Mouse (Mus musculus): ENCODE measurements around the gene Chp2.
"Not testable (repeated sequence)": the region's sequence is repeated elsewhere in the genome, so short reads cannot be mapped to it uniquely, and the experiment has no call there.

Chp2 gene

DNA sequence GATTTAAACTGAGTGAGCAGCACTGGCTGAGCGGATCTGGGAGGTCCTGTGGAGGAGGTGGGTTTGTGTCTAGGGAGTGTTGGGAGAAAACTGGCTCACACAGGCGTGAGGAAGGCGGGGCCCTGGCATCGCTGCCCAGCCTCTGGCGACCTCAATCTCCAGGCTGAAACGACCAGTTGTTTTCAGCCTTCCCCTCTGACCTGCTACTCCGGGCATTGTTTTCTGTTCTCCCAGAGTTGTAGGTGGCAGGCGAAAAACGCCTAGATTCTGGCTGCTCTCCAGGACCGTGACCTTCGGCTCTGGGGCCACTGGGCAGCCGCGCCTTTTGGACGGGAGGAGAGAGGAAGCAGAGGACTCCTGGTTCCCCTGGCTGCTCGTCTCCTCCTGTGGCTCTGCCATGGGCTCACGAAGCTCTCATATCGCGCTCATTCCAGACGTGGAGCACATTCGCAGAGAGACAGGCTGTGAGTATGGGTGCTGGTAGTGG, at the start of gene Chp2:
Chp2 (plus strand) TSS at position 182 of the 487 bp plus-strand sequence.
- DNase-seq, result no peak

DNA sequence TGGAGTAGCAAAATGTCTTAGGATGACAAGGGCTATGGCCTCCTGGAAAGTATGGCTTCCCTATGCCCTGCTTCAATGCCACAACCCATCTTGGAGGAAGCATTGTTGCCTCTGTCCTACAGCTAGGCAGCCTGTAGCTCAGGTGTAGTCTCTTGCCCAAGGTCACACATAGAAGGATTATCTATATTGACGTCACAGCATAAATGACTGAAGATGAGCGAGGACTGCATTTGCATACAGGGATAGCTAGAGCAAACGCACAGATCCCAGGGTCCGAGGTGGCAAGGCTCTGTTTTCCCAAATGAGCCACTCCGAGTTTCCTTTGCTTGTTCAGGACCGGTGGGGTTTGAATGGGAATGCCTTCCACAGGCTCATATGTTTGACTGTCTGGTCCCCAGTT, 48.6 kb upstream of the Chp2 start:
- no peak for DNase-seq

DNA sequence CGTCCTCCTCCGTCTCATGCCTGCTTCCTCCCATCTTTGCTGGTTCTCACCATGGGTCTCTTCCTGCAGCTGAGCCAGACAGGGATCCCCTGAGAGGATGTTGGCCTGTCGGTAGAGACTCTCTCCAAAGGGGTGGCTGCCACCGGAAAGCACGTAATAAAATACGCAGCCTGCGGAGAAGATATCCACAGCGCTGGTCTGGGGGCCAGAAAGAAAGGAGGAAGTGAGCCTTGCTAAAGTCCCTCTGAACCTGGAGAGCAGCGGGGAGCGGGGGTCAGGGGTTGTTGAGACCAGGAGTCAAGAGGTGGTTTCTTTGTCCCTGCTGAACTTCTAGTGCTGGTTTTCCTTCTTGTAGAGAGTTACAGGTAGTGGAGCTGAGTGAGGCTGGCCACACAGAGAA, 47.7 kb upstream of the Chp2 start:
- no peak for DNase-seq

DNA sequence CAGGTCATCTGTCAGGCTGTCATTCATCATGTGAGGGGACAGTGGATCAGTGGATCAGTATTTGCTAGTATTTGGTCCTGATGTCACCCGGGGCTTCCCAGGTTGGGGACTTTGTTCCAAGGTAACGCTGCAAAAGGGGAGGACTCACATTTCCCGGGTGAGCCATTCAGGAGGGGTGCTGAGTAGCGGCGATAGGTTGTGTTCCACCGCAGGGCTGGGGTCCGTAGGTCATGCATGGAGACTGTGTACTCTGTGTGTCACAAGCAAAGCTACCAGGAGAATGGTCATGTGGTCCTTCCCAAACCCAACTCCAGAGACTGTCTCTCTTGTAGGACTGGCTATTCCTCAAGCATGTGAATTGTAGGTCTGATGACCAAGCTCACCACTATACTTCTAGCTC, 38.6 kb upstream of the Chp2 start:
- no peak for DNase-seq

DNA sequence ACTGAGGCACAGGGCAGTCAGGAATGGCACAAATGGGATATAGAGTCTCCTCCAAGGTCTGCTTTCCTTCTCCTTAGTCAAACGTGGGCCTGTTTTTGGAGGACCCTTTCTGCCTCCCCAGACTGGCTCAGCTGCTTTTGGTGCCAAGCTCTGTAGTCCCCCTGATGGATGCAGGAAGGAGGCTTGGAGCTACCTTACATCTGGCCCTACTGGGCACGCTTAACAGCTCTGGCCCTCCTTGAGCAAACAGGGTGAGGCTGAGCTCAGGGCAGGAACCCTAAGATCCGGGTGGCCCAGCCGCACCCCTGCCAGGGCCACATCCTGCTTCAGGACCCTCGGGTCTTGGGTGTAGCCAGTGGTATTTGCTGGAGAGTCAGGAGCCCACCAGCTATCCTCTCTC, 34.7 kb upstream of the Chp2 start:
- DNase-seq, result no peak

DNA sequence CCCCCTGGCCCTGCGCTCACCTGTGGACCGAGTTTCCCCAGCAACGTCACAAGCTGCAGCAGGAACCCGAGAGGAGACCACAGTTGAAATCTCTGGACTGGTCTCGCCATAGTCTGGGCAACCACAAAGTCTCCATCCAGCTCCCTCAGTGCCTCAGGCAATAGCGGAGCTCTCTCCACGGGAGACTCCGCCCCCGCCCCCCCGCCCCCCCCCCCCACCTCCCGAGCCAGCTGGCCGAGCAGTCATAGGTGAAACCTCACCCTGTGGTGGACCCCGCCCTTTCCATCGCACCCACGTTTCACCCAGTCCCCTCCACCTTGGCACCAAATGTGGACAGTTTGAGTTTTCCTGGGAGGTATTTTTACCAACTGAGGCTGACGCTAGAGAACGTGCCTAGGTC, 33.3 kb upstream of the Chp2 start, which contains the start of gene Ern2:
Ern2 (minus strand) TSS at position 165 of the 400 bp plus-strand sequence.
- no peak for DNase-seq

DNA sequence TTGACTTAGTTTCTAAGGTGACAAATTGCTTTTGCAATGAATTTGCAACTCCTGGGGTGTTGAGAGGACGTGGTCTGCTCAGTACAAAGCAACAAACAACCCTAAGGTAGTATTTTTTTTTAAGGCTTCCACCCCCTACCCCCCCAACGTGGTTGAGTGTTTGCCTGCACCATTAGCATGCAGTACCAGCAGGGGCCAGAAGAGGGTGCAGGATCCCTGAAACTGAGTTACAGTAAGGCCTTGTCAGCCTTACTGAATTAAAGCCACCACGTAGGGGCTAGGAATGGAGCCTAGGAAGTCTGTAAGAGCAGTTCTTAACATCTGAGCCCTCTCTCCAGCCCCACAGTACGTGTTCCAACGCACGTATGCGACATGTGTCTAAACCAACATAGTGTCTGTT, 29.8 kb upstream of the Chp2 start:
- DNase-seq, result no peak

DNA sequence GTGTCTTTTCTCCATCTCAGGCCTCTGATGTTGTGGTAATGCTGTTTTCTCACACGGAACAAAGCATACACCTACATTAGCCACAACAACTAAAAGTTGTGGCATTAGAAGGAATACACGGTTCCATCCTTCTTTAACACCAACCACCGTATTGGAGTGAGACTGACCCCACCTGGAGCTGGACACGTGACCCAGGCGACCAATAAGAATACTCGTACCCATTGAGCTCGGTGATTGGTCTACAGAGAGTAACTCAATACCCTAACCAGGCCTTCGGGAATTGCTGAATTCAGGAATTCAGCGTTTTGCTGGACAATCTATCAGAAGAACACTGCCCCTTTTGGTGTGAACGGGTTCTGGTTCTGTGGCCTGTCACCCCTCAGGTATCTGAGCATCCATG, 28.2 kb upstream of the Chp2 start:
- no peak for DNase-seq

DNA sequence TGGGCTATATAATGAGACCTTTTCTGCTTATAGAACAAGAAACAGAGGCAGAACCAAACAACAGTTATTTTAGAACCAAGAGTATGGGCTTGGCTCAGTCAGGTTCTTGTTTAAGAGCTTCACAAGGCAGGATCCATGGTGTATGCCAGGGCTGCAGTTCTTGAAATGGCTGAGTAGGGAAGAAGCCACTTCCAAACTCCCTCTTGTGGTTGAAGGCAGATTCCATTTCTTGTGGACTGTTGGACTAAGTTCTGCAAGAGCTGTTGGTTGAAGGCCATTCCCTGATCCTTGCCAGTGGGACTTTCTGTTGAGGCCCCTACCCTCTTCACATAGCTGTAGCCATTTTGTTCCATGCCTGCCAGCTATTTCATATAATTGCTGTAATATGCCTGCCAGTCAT, 25.4 kb upstream of the Chp2 start:
- no peak for DNase-seq

DNA sequence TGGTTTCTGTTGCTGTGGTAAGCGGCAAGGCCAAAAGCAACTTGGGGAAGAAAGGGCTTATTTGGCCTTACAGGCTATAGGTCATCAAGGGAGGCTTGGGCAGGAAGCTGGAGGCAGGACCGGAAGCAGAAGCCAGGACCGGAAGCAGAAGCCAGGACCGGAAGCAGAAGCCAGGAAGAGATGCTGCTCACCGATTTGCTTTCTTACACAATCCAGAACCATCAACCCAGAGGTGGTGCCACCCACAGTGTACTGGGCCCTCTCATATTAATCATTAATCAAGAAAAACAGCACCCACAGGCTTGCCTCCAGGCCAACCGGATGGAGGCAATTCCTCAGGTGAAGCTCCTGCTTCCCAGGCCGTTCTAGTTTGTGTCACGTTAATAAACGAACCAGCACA, 22.5 kb upstream of the Chp2 start:
- no peak for DNase-seq

DNA sequence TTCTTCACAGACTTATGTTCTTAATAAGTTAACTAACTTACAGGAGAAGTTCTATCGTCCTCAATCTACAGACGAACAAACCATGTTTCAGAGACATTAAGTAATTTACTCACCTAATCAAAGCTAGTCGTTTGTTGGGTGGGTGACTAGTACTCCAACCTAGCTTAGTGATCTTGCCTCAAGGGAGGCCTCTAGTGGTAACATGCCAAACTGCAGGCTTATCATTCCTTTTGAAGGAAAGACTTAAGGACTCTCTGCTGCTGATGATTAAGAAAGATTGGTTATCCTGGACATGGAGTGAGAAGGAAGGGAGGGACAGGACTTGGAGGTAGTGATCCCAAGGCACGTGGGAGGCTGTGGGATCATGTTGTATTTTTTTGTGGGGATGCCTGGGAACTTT, 22.0 kb upstream of the Chp2 start:
- DNase-seq, result peak; percentile 48

DNA sequence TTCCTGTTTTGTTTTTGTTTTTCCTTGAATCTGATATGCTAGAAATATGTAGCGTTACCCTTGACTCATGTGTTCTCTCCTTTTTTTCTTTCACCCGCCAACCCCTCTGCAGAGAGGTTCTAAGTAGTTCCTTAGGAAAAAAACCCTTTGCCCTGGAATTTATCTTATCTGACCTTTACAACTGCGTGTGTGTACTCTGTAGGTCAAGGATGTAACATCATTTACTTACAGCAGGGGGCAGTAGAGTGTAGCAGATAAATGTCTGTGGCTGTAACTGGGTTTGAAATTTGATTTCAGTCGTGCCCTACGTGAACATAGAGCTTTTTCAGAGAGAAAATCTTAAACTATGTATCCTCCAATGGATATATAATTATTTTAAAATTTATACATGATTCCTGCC, 20.0 kb upstream of the Chp2 start:
- DNase-seq, result peak; percentile 42

DNA sequence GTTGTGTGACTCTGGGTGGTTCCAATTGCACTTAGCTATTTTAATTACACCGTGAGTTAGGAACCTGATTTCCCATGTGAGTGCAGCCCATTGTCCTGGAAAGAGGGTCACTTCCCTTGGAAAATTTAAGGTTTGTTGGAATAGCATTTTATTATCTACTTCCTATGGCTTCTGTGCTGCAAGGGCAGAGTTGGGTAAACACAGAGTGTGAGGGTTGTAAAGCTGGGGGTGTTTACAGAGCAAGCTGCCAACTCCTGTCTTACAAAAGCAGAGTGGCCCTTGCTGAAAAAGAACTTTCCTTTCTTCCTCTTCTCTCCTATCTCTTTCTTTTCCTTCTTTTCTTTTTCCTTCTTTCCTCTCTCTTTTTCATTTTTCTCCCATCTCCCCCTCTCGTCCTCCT, 15.4 kb upstream of the Chp2 start:
- no peak for DNase-seq

DNA sequence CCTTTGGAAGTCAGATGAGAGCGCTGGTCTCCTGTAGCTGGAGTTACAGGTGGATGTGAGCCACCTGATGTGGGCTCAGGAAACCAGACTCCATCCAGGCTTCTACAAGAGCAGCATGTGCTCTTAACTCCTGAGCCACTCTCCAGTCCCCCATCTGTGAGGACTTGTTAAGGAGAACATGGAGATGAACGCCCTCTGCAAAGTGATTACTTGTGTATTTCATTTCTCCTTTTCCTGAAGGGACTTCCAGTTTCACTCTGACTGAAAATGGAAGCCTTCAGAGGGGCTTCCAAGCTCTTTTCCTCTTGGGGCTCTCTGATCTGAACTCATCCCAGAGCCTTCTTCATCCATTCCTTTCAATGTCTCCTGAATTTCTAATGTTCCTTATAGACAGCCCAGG, 13.2 kb upstream of the Chp2 start:
- DNase-seq, result no peak

DNA sequence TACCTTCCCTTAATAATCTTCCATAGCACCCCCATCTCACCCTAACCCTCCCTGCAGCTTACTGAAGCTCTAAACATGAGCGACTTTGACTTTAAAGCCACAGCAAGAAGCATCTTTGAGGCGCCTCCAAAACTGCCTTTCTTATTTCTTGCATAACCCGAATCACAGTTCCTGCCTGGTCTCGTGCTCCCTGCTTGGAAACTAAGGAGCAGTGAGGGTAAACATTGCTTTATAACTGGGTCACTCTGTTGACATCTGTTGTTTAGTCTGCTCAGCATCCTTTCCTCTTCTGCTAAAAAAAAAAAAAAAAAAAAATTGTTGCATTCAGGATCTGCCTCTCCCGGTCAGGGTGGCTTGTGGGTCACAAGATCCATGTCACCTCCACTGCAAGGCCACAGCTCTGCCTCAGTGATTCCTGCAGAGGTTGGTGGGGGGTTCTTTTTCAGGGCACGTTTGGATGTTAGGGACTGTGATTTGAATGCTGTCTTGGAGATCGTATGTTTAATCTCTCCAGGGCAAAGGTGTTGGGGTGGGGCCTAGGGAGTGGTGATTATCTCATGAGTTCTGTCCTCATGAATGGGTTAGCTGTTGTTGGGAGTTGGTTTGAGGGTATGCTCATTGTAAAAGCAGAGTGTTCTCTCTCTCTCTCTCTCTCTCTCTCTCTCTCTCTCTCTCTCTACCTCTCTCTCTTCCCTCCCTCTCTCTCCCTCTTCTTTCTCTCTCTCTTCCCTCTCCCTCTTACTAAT, 10.8 kb upstream of the Chp2 start:
- DNase-seq, result no peak

DNA sequence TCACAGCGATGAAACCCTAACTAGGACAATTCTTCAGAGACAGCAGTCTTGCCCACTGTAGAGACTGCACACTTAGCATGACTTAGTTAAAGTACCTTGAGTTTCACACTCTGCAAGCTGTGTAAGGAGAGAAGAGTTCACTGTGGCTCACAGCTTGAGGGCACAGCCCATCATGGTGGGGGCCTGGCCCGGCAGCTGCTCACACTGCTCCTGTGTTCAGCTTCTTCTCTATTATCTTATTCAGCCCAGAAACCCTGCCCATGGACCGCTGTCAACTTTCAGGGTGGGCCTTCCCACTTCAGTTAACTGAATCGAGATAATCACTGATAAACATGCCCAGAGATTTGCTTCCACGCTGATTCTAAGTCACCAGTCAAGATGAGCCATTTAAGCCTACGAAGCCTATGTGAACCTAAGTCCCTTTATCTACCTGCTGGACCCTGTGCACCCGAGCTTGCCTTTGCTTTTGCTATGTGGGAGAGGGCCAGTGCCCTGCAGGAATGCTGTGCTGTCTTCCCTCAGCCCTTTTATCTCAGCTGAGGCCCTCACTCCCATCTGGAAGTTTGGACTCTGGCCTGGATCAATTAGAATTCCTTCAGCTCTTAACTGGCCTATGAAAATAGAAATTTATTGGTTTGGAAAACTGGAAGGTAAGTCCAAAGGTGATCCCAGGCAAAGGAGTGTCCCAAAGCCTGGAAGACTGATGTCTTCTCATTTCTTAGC, 6.9 kb downstream of the Chp2 start:
- DNase-seq, result no peak

DNA sequence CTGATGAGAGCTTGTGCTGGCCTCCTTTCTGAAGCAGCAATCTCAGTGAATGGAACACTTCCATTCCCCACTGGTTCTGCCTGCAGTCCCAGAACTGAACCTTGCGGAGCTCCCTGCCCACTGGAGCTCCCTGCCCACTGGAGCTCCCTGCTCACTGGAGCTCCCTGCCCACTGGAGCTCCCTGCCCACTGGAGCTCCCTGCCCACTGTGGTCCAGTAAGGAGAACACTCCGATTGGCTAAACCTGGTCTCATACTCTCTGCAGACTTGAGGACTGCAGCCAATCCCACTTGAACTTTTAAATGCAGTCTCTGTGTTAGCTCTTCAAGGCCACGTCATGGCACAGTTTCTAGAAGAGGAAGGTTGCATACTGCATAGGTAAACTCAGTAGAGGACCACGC, 7.4 kb downstream of the Chp2 start:
- no peak for DNase-seq

DNA sequence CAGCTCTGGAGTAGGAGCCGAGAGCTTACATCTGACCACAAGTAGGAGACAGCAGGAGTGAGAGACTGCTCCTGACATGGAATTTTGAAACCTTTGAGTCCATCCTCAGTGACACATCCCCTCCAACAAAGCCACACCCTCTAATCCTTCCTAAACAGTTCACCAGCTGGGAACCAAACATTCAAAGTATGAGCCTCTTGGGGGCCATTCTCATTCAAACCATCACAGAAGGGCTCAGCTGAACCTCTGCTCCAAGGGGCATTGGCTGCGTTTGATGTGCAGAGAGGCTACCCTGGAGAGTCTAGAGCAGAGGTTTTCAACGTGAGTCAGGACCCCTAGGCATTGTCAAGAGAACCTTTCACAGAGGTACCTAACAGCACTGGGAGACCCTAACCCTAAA, 10.0 kb downstream of the Chp2 start:
- DNase-seq, result no peak

DNA sequence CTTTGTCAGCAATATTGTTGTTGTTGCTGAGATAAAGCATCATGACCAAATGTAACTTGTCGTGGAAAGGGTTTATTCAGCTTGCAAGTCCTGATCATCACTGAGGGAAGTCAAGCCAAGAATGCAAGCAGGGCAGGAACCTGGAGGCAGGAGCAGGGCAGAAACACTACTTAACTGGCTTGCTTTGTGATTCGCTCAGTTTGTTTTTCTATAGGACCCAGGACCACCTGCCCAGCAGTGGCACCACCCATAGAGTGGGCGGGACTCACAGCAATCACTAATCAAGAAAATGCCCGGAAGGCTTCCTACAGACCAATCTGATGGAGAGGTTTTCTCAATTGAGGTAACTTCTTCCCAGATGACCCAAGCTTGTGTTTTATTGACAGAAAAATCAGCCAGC, 10.6 kb downstream of the Chp2 start:
- DNase-seq, result no peak

DNA sequence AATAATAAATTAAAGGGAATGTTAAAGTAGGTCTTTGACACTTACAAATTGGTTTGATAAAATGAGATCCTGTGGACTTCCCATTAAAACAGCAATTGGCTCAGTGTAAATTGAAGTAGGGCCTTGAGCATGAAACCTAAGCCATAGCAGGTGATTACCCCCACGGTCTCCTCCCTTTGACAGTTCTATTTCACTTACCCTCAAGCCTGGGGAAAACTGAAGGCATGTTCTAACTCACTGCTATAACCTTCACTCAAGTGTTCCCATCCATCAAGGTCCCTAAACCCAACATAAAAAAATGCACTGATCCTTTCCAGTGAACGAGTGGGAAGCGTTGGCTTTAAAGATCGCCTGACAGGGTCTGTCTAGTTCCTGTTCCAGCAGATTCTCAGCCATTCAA, 11.6 kb downstream of the Chp2 start:
- no peak for DNase-seq

DNA sequence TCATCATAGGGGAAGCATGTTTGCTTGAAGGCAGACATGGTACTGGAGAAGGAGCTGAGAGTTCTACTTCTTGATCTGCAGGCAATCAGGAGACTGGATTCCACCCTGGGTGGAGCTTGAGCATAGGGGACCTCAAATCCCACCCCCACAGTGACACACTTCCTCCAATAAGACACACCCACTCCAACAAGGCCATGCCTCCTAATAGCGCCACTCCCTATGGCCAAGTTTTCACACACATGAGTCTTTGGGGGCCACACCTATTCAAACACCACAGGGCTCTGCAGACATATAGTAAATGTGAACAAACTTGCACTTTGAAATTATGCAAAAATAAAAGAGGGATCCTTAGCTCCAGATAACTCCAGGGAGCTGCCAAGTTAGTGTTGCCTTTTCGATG, 19.6 kb downstream of the Chp2 start:
- DNase-seq, result no peak

DNA sequence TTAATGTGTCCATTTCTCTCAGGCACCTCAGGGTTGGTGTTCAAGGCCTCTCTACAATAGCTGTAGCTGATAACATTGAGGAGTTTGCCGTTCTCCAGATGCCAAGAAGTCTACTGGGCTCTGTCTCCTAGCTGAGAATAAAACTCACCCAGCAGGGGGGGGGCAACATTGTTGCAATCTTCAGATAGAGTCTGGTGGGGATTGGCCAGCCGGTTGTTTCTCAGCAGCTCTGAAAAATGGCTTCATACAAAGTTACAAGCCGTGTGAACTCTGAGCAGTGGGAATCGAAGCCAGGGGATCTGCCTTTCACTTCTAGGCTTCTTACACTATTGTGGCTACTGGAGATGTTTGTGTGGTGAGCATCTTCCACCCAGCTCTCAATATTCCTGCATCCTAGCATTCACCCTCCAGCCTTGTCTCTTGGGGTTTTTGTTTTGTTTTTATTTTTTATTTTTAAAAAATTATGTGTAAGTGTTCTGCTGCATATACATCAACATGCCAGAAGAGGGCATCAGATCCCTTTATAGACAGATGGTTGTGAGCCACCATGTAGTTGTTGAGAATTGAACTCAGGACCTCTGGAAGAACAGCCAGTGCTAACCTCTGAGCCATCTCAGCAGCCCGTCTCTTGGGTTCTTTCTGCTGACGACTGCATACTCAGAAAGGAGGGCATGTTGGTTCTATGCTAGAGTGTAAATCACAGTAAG, 21.3 kb downstream of the Chp2 start:
- DNase-seq, result no peak

DNA sequence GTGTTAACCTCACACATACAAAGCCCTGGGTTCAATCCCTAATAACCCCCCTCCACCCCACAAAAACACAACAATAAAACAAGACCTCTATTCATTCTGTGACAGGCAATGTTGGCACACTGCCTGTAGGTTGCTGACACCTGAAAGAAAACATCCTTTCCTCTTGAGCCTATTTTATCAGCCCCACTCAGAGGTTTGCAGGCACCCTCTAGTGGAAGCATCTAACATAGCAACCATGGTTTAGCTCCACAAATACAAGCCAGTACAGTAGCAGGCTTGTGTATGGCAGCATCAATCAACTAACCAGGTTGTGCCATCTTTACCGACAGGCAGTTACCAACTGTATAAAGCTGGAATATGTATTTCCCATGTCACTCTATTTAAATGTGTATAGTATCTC, 23.0 kb downstream of the Chp2 start:
- DNase-seq, result peak; percentile 66

DNA sequence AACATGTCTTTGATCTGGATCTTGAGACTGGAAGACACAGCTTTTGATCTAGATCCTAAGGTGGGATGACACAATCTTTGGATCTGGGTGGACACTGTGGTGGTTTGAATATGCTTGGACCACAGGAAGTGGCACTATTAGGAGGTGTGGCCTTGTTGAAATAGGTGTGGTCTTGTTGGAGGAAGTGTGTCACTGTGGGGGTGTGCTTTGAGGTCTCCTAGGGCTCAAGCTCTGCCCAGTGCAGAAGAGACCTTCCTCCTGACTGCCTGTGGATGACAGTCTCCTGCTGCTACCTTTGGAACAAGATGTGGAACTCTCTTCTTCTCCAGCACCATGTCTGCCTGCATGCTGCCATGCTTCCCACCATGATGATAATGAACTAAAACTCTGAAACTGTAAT, 23.4 kb downstream of the Chp2 start:
- not testable (repeated sequence) for DNase-seq
